Mouse (Mus musculus) hindbrain, embryonic 11.5 days (tissue): Measurements from ENCODE around the gene Sec22b. TPM values are rescaled to one million over a fixed set of nuclear protein-coding genes. Genes with fewer than 3 reads are reported as not detected.

ENCODE experiments used
- ATAC-seq: fragments of 200-750 bp; cut with Nextera tagmentation; 2 replicates; pipeline ENCODE4 v1.8.0; 2017; ENCODE audit warnings: mild to moderate bottlenecking, moderate TSS enrichment, moderate library complexity; ENCODE audit not compliant: low FRiP score
- DNase-seq: peaks from one replicate; pipeline ENCODE4 v3.0.0-alpha.2; 2015; ENCODE audit warnings: low spot score
- H3K27ac ChIP-seq: fragments of 300-500 bp; sonication (generic); 2 replicates; pipeline ENCODE4 v1.5.1; 2014; ENCODE audit warnings: mild to moderate bottlenecking, low read depth, low read length
- H3K27me3 ChIP-seq: fragments of 300-500 bp; sonication (generic); 2 replicates; pipeline ENCODE4 v1.6.1; 2014; ENCODE audit warnings: mild to moderate bottlenecking, low read length, moderate library complexity, mixed read lengths; ENCODE audit not compliant: control insufficient read depth, insufficient read depth
- H3K36me3 ChIP-seq: fragments of 300-500 bp; sonication (generic); 2 replicates; pipeline ENCODE4 v1.6.1; 2014; ENCODE audit warnings: mild to moderate bottlenecking, low read length, moderate library complexity, mixed read lengths; ENCODE audit not compliant: control insufficient read depth, insufficient read depth
- H3K4me1 ChIP-seq: fragments of 300-500 bp; sonication (generic); replicated peaks from 2 replicates; pipeline ENCODE4 v1.6.1; 2014; ENCODE audit warnings: low read length, mixed read lengths; ENCODE audit not compliant: control insufficient read depth, insufficient read depth
- H3K4me2 ChIP-seq: fragments of 300-500 bp; sonication (generic); replicated peaks from 2 replicates; pipeline ENCODE4 v1.6.1; 2014; ENCODE audit warnings: mild to moderate bottlenecking, low read depth, low read length
- H3K4me3 ChIP-seq: fragments of 300-500 bp; sonication (generic); 2 replicates; pipeline ENCODE4 v1.5.1; 2014; ENCODE audit warnings: low read depth, low read length
- H3K9ac ChIP-seq: fragments of 300-500 bp; sonication (generic); 2 replicates; pipeline ENCODE4 v1.6.1; 2014; ENCODE audit warnings: low read depth, low read length
- H3K9me3 ChIP-seq: fragments of 300-500 bp; sonication (generic); 2 replicates; pipeline ENCODE4 v1.6.1; 2016; ENCODE audit warnings: low read length; ENCODE audit not compliant: control insufficient read depth
- WGBS: fragments of 180-500 bp; shearing (Covaris S2); extraction: QIAGEN DNeasy Blood & Tissue Kit; methylation state at CpG from one replicate; pipeline ENCODE4 v1.1.7; 2014; 5-methylcytosine and 5-hydroxymethylcytosine counted together
- polyA plus RNA-seq: library from polyadenylated mRNA; unstranded; fragments of >200 nt; fragmentation: Nextera tagmentation; extraction: Ambion mirVana; gene quantifications from 2 replicates; pipeline ENCODE4 v1.2.1, GENCODE M21; 2014

The Sec22b gene
- polyA plus RNA-seq, result 134 and 135 TPM in 2 replicates

DNA sequence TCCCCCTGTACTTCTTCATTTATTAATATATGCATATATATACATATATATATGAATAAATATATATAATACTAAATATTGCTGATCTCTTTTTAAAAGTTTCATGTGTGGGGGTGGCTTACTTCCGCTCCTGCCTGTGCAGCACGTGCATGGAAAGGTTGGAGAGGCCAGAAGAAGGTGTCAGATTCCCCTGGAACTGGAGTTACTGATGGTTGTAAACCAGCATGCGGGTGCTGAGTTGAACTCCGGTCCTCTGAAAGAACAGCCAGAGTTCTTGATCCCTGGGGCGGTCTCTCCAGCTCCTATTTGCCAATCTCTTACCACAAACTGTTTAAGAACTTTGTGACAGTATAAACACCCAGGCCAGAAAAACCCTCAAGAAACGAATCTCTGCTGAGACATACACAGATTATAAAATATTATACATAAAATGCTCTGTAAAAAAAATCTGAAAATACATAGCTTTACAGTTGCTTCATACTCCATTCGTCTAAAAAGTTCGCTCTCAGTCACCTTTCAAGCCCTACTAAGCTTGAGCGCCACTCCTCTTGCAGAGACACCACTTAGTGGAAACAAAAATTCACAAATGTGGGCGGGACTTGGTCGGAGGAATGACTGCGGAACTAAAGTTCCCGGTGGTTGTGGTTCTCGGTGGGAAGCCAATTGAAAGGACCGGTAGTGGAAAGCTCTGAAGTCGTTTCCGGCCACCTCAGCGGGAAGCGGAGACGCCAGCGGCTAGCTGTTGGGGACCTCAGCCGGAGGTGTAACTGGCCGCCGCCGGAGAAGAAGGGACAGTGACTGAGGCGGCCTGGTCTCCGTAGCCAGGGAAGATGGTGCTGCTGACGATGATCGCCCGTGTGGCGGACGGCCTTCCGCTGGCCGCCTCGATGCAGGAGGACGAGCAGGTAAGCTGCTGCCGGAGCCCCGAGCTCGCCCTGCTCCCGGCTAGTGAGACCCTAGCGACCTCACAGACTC is at the start of gene Sec22b:
Sec22b (plus strand) TSS at position 675 of the 975 bp plus-strand sequence.
- ATAC-seq, result peak; percentile 86
- Histone ChIP-seq H3K4me1 (no peaks in the 10 kb centered on the region), H3K4me3 (peak within 1 kb of the TSS; percentile 93), H3K9ac (peak within 1 kb of the TSS; percentile 94), H3K4me2 (peak within 1 kb of the TSS; percentile 46), H3K36me3 (no peaks in the 10 kb centered on the region), H3K27ac (no peak within 1 kb of the TSS), H3K27me3 (no peaks in the 10 kb centered on the region), H3K9me3 (no peaks in the 10 kb centered on the region)
- WGBS, result 5% methylated on average over 41 of the region's 41 CpGs
- peak; percentile 94 for DNase-seq

DNA sequence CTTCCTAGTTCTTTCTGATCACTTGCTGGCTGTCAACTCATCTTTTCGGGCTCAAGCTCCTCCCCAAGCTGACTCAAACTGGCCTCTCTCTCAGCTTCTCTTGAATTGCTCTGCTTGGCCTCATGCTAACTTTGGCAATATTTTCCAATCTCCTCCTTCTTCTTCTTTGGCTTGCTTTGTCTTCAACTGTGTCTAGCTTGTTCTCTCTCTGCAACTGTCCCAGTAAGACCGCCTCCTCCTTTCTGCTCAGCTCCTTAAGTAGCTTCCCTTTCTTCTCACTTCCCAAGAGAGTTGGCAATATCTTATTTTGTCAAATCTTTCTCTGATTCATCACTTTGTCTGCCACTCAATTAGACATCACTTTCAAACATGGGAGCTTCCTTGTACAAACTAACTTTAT is 49.2 kb upstream of the Sec22b start:
- DNase-seq, result no peak
- Histone ChIP-seq H3K9me3 (no peaks in the 10 kb centered on the region), H3K27ac (no peak overlapping the region), H3K9ac (no peak overlapping the region), H3K36me3 (no peaks in the 10 kb centered on the region), H3K27me3 (no peaks in the 10 kb centered on the region), H3K4me2 (no peak overlapping the region), H3K4me1 (no peaks in the 10 kb centered on the region), H3K4me3 (no peak overlapping the region)
- no peak for ATAC-seq
- WGBS, result 89% methylated on average over 2 of the region's 2 CpGs

DNA sequence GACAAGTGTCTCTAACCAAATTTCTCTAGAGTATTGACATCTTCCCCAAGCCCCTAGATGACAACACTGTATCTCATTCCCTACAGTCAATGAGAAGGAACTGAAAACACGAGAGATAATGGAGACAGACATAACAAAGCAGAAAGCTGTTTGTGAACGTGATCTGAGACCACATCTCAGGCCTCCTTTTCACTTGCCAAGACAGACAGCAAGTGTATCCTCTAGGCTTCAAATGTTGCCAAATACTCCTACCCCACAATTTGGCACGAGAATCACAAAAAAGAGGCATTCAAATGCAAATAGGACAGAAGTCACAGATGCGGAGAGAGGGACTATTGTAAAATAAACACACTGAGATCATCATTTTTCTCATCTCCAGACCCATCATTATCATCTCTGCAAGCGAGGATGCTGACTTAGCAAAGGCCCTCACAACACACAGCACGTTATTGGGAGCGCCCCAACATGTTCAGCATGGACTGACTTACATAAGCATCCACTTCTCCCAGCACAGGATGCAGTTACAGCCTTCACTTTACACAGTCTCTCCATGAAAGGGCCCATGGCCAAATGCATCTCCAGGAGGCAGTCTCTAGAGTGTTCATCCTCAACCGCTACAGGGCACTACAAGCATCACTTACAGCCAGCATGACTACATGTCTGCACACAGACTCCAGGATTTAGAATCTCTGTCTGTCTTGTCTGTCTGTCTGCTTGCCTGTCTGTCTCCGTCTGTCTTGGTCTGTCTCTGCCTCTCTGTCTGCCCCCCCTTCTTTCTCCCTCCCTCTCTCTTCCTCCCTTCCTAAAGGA is 46.2 kb upstream of the Sec22b start:
- Histone ChIP-seq H3K4me2 (no peak overlapping the region), H3K4me1 (no peaks in the 10 kb centered on the region), H3K9ac (no peak overlapping the region), H3K27ac (no peak overlapping the region), H3K4me3 (no peak overlapping the region), H3K27me3 (no peaks in the 10 kb centered on the region), H3K36me3 (no peaks in the 10 kb centered on the region), H3K9me3 (no peaks in the 10 kb centered on the region)
- DNase-seq (no peak), ATAC-seq (no peak)
- WGBS, result 58% methylated on average over 9 of the region's 9 CpGs

DNA sequence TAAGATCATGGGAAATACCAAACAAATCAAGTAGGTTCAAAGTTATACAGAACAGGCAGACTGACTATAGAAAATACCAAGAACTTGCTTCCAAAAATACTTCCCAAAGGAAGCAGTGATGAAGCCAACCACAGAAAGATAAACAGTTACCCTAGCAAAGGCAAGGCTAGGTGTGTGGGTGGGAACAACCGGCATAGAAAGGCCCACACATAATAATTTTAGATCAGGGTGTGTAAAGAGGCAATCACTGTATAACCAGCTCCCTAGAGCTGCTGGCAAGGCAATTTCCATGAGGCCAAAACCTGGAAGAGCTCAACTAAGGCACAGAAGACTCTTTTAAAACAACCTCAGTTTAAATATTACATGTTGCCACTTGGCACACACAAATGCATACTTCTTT is 41.6 kb upstream of the Sec22b start:
- no peak for DNase-seq
- Histone ChIP-seq H3K9me3 (no peaks in the 10 kb centered on the region), H3K27me3 (no peaks in the 10 kb centered on the region), H3K4me1 (no peaks in the 10 kb centered on the region), H3K36me3 (no peaks in the 10 kb centered on the region), H3K4me2 (no peak overlapping the region), H3K9ac (no peak overlapping the region), H3K4me3 (no peak overlapping the region), H3K27ac (no peak overlapping the region)
- WGBS, result 92% methylated on average over 1 of the region's 1 CpGs
- no peak for ATAC-seq

DNA sequence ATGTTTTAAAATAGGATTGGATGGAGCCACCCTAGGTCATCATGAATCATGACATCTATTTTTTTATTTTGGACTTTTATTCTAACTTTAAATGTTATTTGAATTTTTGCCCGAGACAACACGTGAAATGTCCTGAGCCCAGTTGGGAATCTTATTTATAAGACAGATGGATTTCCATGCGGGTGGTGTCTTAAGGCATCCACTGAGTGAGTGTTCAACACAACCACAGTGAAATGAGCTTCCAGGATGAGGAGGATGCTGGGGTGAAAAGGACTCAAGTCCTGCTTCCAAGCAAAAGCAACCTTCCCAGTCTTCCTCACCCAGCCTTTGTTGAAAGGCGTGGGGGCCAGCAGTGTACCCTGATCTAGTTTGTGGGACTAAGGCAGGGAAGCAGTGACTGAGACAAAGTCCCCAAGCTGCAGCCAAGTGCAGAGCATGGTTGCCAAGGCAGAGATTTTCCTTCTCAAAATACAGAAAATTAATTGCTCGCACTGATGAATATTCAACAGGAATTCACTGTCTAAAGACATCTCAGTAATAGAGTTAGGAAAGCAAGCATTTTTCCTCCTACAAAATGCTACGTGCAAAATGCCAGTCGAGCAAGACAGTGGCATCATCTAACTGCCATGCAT is 40.1 kb upstream of the Sec22b start:
- no peak for ATAC-seq
- WGBS, result 91% methylated on average over 7 of the region's 7 CpGs
- DNase-seq, result no peak

DNA sequence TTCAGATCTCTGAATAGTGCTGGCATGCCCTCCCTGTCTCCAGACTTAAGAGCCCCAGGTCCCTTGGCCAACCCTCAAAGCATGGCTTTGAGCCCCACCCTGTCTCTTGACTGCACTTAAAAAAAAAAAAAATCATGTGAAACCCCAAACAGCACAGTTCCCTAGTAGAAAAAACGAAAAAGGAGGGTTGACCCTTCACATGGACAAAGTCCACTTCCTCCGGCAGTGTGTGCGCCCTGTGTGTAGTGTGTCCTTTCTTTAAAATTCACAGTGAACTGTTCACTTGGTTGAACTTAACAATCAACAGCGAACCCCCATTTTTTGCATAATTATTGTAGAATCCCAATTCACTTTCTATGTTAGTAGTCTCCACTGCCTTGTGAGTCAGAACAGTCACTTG is 34.3 kb upstream of the Sec22b start:
- Histone ChIP-seq H3K27ac (no peak overlapping the region), H3K4me3 (no peak overlapping the region), H3K4me2 (0 out of 2 replicates have a peak overlapping the region, but pooled peaks have one; percentile 95), H3K36me3 (no peaks in the 10 kb centered on the region), H3K9me3 (no peaks in the 10 kb centered on the region), H3K9ac (no peak overlapping the region), H3K4me1 (0 out of 2 replicates have a peak, but pooled peaks cover 2% of the 10 kb centered on the region), H3K27me3 (peaks cover 13% of the 10 kb centered on the region)
- 70% methylated on average over 4 of the region's 4 CpGs for WGBS
- no peak for ATAC-seq
- DNase-seq, result no peak

More for the DNA sequence above, 40.1 kb upstream of the Sec22b start:
- H3K27me3 ChIP-seq, result no peaks in the 10 kb centered on the region
- no peak overlapping the region for H3K9ac ChIP-seq
- H3K4me1 ChIP-seq, result no peaks in the 10 kb centered on the region
- H3K4me3 ChIP-seq, result no peak overlapping the region
- H3K4me2 ChIP-seq, result no peak overlapping the region
- no peak overlapping the region for H3K27ac ChIP-seq
- H3K36me3 ChIP-seq, result no peaks in the 10 kb centered on the region
- no peaks in the 10 kb centered on the region for H3K9me3 ChIP-seq

DNA sequence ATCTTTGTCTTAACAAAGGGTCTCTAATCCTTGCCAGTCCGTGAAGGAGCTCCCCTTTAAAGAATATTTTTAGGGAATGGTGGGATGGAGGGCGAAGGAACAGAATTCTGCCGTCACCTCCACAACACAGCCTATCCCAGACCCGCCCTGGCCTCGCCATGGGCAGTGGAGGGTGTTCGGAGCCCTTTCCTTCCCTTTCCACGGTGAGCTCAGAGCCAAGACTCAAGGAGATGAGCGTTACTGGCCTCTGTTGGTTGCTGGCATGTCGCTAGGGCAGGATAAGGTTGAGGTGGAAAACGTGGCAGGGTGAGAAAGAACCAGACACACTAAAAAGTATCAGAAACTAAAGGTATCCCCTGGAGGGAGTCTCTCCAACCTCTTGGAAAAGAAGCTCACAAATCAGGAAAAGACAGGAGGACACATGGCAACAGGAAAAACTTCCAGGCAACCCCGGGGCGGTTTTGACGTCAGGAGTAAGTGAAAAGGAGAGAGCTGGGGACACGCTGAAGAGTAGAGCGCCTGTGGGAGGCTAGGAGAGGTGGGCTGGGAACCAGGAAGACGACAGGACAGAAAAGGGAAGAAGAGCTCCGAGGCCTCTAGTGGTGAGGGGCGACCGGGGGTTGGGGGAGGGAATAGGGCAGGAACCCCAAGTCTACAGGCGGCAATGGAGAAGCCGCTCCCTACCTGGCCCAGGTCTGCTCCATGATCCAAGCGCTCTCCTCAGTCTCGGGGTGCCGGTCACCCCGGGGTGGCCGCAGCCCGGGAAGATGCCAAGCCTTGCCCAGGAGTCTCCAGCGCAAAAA is 33.6 kb upstream of the Sec22b start:
- H3K27ac ChIP-seq, result no peak overlapping the region
- 5% methylated on average over 28 of the region's 28 CpGs for WGBS
- DNase-seq, result peak; percentile 45

More for the DNA sequence above, 33.6 kb upstream of the Sec22b start:
- Histone ChIP-seq H3K4me1 (0 out of 2 replicates have a peak, but pooled peaks cover 2% of the 10 kb centered on the region), H3K27me3 (peaks cover 13% of the 10 kb centered on the region), H3K9ac (peak overlapping the region; percentile 61), H3K36me3 (no peaks in the 10 kb centered on the region), H3K4me2 (peak overlapping the region; percentile 95), H3K9me3 (no peaks in the 10 kb centered on the region), H3K4me3 (peak overlapping the region; percentile 51)
- peak; percentile 66 for ATAC-seq
